Mouse (Mus musculus): ENCODE measurements around the gene Rgl3. TPM values are rescaled to one million over a fixed set of nuclear protein-coding genes. Genes with fewer than 3 reads are reported as not detected.

Rgl3 gene
- total and polyA plus RNA-seq, 3 experiments: not detected

- H3K79me2 ChIP-seq (replicated peaks; ENCODE audit: control insufficient read depth, extremely low read depth, insufficient read depth, poor library complexity, severe bottlenecking): no peaks in the 10 kb centered on the region
- peaks cover 6% of the 10 kb centered on the region for H3K9me3 ChIP-seq (replicated peaks; ENCODE audit: low read length)
- in situ Hi-C loops (cut with MboI; ENCODE audit: low pct_ligation_motif_present, low pct_unique_long_range_greater_than_20kb, low sequenced_read_pairs): no loop called here
- H3K27ac ChIP-seq (ENCODE audit: insufficient read depth, low read depth): no peak overlapping the region
- H3K27me3 ChIP-seq (replicated peaks): peaks cover 76% of the 10 kb centered on the region
- H3K36me3 ChIP-seq (replicated peaks in 1 of 2; ENCODE audit: control insufficient read depth in 1 of 2, insufficient read depth in 1 of 2, low read length in 1 of 2): no peaks in the 10 kb centered on the region
- dilution Hi-C loops (cut with MboI; ENCODE audit: extremely low pct_ligation_motif_present, extremely low pct_unique_long_range_greater_than_20kb, low sequenced_read_pairs): no loop called here
- no peak overlapping the region for H3K9ac ChIP-seq (ENCODE audit: insufficient read depth, low read depth)
- H3K4me2 ChIP-seq (ENCODE audit: insufficient read depth, low read depth, poor library complexity, severe bottlenecking): no peak overlapping the region
- H3K4me1 ChIP-seq (ENCODE audit: control insufficient read depth in 1 of 2, insufficient read depth in 2 of 2): no peaks in the 10 kb centered on the region
- TF ChIP-seq GABPA (IDR thresholded peaks at IDR 0.05; ENCODE audit: insufficient replicate concordance, low read depth, low read length) (no peak), ZC3H11A (IDR thresholded peaks at IDR 0.05; ENCODE audit: low read depth, low read length) (no peak), IRF4 (IDR thresholded peaks at IDR 0.05; ENCODE audit: low read depth, low read length) (no peak), MEF2A (IDR thresholded peaks at IDR 0.05; ENCODE audit: borderline replicate concordance, low read depth, low read length) (no peak)
- H3K4me3 ChIP-seq (replicated peaks in 1 of 3; ENCODE audit: low read depth in 2 of 3, low read length in 2 of 3, poor library complexity in 1 of 3): no peak overlapping the region
- DNase-seq (ENCODE audit: extremely low read depth): no peak
These were observed 56.7 kb downstream of the Rgl3 start for GRCm38 (mm10) chr9:21932445-21933137.

- Histone ChIP-seq H3K9ac (ENCODE audit: insufficient read depth, low read depth) (no peak overlapping the region), H3K79me2 (replicated peaks; ENCODE audit: control insufficient read depth, extremely low read depth, insufficient read depth, poor library complexity, severe bottlenecking) (no peaks in the 10 kb centered on the region), H3K27me3 (replicated peaks) (peaks cover 78% of the 10 kb centered on the region), H3K36me3 (replicated peaks in 1 of 2; ENCODE audit: control insufficient read depth in 1 of 2, insufficient read depth in 1 of 2, low read length in 1 of 2) (no peaks in the 10 kb centered on the region), H3K9me3 (replicated peaks; ENCODE audit: low read length) (peaks cover 6% of the 10 kb centered on the region), H3K4me2 (ENCODE audit: insufficient read depth, low read depth, poor library complexity, severe bottlenecking) (no peak overlapping the region), H3K4me3 (replicated peaks in 1 of 3; ENCODE audit: low read depth in 2 of 3, low read length in 2 of 3, poor library complexity in 1 of 3) (no peak overlapping the region), H3K4me1 (ENCODE audit: control insufficient read depth in 1 of 2, insufficient read depth in 2 of 2) (no peaks in the 10 kb centered on the region), H3K27ac (ENCODE audit: insufficient read depth, low read depth) (no peak overlapping the region)
- DNase-seq (ENCODE audit: extremely low read depth): no peak
- dilution Hi-C loops (cut with MboI; ENCODE audit: extremely low pct_ligation_motif_present, extremely low pct_unique_long_range_greater_than_20kb, low sequenced_read_pairs): no loop called here
- in situ Hi-C loops (cut with MboI; ENCODE audit: low pct_ligation_motif_present, low pct_unique_long_range_greater_than_20kb, low sequenced_read_pairs): no loop called here
- TF ChIP-seq SIN3A (IDR thresholded peaks at IDR 0.05; ENCODE audit: low read length): no peak
- TF ChIP-seq MAFK (IDR thresholded peaks at IDR 0.05; ENCODE audit: insufficient replicate concordance, low read length): no peak
- no peak for TF ChIP-seq CTCF (conservative IDR thresholded peaks at IDR 0.05 in 1 of 2, IDR thresholded peaks at IDR 0.05 in 1 of 2; ENCODE audit: low read depth in 2 of 2, low read length in 2 of 2)
- no peak for TF ChIP-seq MAX (IDR thresholded peaks at IDR 0.05; ENCODE audit: low read length)
- TF ChIP-seq ZNF384 (IDR thresholded peaks at IDR 0.05; ENCODE audit: low read depth, low read length): no peak
- no peak for TF ChIP-seq EP300 (IDR thresholded peaks at IDR 0.05; ENCODE audit: low read length)
- no peak for TF ChIP-seq USF2 (conservative IDR thresholded peaks at IDR 0.05; ENCODE audit: low read depth, low read length)
- no peak for TF ChIP-seq MYC (IDR thresholded peaks at IDR 0.05; ENCODE audit: low read depth, low read length)
- TF ChIP-seq GABPA (IDR thresholded peaks at IDR 0.05; ENCODE audit: insufficient replicate concordance, low read depth, low read length): no peak
- TF ChIP-seq NRF1 (IDR thresholded peaks at IDR 0.05; ENCODE audit: low read depth, low read length): no peak
- no peak for TF ChIP-seq ZC3H11A (IDR thresholded peaks at IDR 0.05; ENCODE audit: low read depth, low read length)
- TF ChIP-seq NELFE (IDR thresholded peaks at IDR 0.05; ENCODE audit: low read depth, low read length): no peak
- no peak for TF ChIP-seq SMC3 (IDR thresholded peaks at IDR 0.05; ENCODE audit: low read depth, low read length)
- TF ChIP-seq MAZ (IDR thresholded peaks at IDR 0.05; ENCODE audit: low read depth, low read length): no peak
- no peak for TF ChIP-seq RCOR1 (conservative IDR thresholded peaks at IDR 0.05; ENCODE audit: low read depth, low read length)
- TF ChIP-seq ZMIZ1 (IDR thresholded peaks at IDR 0.05; ENCODE audit: low read depth, low read length): no peak
- TF ChIP-seq MXI1 (IDR thresholded peaks at IDR 0.05; ENCODE audit: low read depth, low read length): no peak
- TF ChIP-seq BHLHE40 (IDR thresholded peaks at IDR 0.05; ENCODE audit: low read depth, low read length): no peak
- TF ChIP-seq E2F4 (IDR thresholded peaks at IDR 0.05; ENCODE audit: insufficient replicate concordance, low read depth, low read length): no peak
- no peak for TF ChIP-seq ZKSCAN1 (IDR thresholded peaks at IDR 0.05; ENCODE audit: borderline replicate concordance, low read depth, low read length)
These were observed 57.2 kb downstream of the Rgl3 start for GRCm38 (mm10) chr9:21932006-21932405.
